Mouse (Mus musculus) kidney, adult 2 months (tissue): ENCODE measurements around the gene Vac14.

Experiments
- CTCF ChIP-seq: fragments of 200-500 bp; conservative IDR thresholded peaks from 2 replicates; pipeline ENCODE4 v1.5.1; 2011; ENCODE audit warnings: low read depth, mild to moderate bottlenecking, control low read depth, low read length, moderate library complexity, mixed read lengths; ENCODE audit not compliant: insufficient read depth, insufficient read length
- POLR2A ChIP-seq: fragments of 200-500 bp; IDR thresholded peaks from one replicate; pipeline ENCODE4 v1.6.1; 2011; ENCODE audit warnings: low read depth, low read length, control low read depth

- TF ChIP-seq CTCF = no peak
- TF ChIP-seq POLR2A = no peak
These were observed 41.7 kb downstream of the Vac14 start for GRCm38 (mm10) chr8:110660121-110660520.
